ENCODE assay signal across 10 mouse cellular contexts in the genomic region with DNA sequence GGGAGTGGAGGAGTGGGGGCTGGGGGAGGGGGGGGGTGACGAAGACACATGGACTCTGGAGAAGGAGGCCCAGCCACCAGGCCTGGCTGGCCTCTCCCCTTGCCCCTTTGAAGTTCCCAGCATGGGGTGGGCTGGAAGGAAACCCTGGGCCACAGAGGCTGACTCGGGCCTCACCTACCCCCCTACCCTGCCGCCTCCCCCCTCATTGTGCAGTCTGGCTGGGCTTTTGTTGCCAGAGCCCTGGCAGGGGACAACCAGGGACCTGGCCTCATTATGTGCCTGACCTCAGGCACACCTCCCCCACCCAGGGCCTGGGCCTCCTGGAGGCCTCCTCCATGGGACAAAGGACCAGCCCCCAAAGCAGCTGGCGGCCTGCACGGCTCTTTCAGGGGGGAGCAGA.
DNase-seq lines count a peak whose midpoint lies in the region; ATAC-seq and TF ChIP-seq lines count a peak whose summit lies in the region.
"Had no signal": no experiment of that assay in that cellular context is flagged by ENCODE, and none has a peak within 500 bp of the region (broad histone marks: within the 10 kb centered on the region; RNA-seq: fewer than 3 reads in every experiment).

No protein-coding gene starts in this region.

- H3K9ac ChIP-seq in intestine, embryonic 15.5 days = no peak overlapping the region
- H3K9ac ChIP-seq in intestine, postnatal 0 days (ENCODE audit: low read depth, low read length) = no peak overlapping the region
- H3K9ac ChIP-seq in hindbrain, embryonic 14.5 days = peak overlapping the region; percentile 5; the same call in 1 of the 2 replicates
- peak overlapping the region; percentile 51 for H3K9ac ChIP-seq in neural tube, embryonic 11.5 days (ENCODE audit: low read length)

- peak overlapping the region; percentile 27; the same call in 1 of the 2 replicates for H3K27ac ChIP-seq in intestine, embryonic 15.5 days
- no peak overlapping the region for H3K27ac ChIP-seq in intestine, postnatal 0 days (ENCODE audit: low read depth, low read length)
- H3K27ac ChIP-seq in hindbrain, embryonic 14.5 days = peak overlapping the region; percentile 71
- peak overlapping the region; percentile 96 for H3K27ac ChIP-seq in neural tube, embryonic 11.5 days (ENCODE audit: low read depth, low read length)
- H3K27ac ChIP-seq: gastrocnemius, adult 2 months had no signal

- H3K9me3 ChIP-seq in intestine, embryonic 15.5 days = no peaks in the 10 kb centered on the region
- no peaks in the 10 kb centered on the region for H3K9me3 ChIP-seq in intestine, postnatal 0 days (ENCODE audit: control insufficient read depth)
- H3K9me3 ChIP-seq in hindbrain, embryonic 14.5 days (ENCODE audit: control insufficient read depth, low read length) = no peaks in the 10 kb centered on the region
- no peaks in the 10 kb centered on the region for H3K9me3 ChIP-seq in neural tube, embryonic 11.5 days (ENCODE audit: control insufficient read depth, low read length)

- TF ChIP-seq CTCF in intestine, postnatal 0 days (IDR thresholded peaks at IDR 0.05; ENCODE audit: low read depth) = no peak

- peaks cover 30% of the 10 kb centered on the region for H3K4me1 ChIP-seq in intestine, embryonic 15.5 days (replicated peaks)
- H3K4me1 ChIP-seq in intestine, postnatal 0 days (replicated peaks; ENCODE audit: control insufficient read depth, insufficient read depth, low read length) = no peaks in the 10 kb centered on the region
- H3K4me1 ChIP-seq in hindbrain, embryonic 14.5 days (replicated peaks; ENCODE audit: control insufficient read depth, insufficient read depth, low read length) = peaks cover 64% of the 10 kb centered on the region
- H3K4me1 ChIP-seq in neural tube, embryonic 11.5 days (ENCODE audit: control insufficient read depth, insufficient read depth, low read length) = peaks cover 60% of the 10 kb centered on the region

- DNase-seq in embryo, embryonic 11 days = peak; percentile 88
- DNase-seq in hindbrain, embryonic 14.5 days (ENCODE audit: low spot score) = no peak
- DNase-seq in neural tube, embryonic 11.5 days (ENCODE audit: low spot score) = peak; percentile 78
- no peak for DNase-seq in ovary, postnatal 10 days (ENCODE audit: low spot score)
- DNase-seq in thymus, postnatal 10 days (ENCODE audit: low spot score in 2 of 2) = no peak
- DNase-seq in layer of hippocampus, postnatal 36 days = no peak
- DNase-seq: gastrocnemius, adult 2 months; thymus, postnatal 36 days had no signal

- peak; percentile 25; the same call in 1 of the 2 replicates for ATAC-seq in intestine, embryonic 15.5 days
- ATAC-seq in intestine, postnatal 0 days = no peak
- peak; percentile 29; the same call in 1 of the 2 replicates for ATAC-seq in hindbrain, embryonic 14.5 days (ENCODE audit: low FRiP score)
- peak; percentile 49 for ATAC-seq in neural tube, embryonic 11.5 days (ENCODE audit: insufficient read depth, low FRiP score, low TSS enrichment)

- no peaks in the 10 kb centered on the region for H3K27me3 ChIP-seq in intestine, embryonic 15.5 days (replicated peaks)
- no peaks in the 10 kb centered on the region for H3K27me3 ChIP-seq in intestine, postnatal 0 days (replicated peaks; ENCODE audit: control insufficient read depth, insufficient read depth, low read length)
- no peaks in the 10 kb centered on the region for H3K27me3 ChIP-seq in hindbrain, embryonic 14.5 days (ENCODE audit: control insufficient read depth, insufficient read depth, low read length)
- no peaks in the 10 kb centered on the region for H3K27me3 ChIP-seq in neural tube, embryonic 11.5 days (ENCODE audit: control insufficient read depth, insufficient read depth, low read length)

- H3K4me2 ChIP-seq in intestine, embryonic 15.5 days (replicated peaks) = no peak overlapping the region
- no peak overlapping the region for H3K4me2 ChIP-seq in intestine, postnatal 0 days (replicated peaks; ENCODE audit: low read depth)
- H3K4me2 ChIP-seq in hindbrain, embryonic 14.5 days (replicated peaks) = no peak overlapping the region
- no peak overlapping the region for H3K4me2 ChIP-seq in neural tube, embryonic 11.5 days (ENCODE audit: low read depth)

- H3K36me3 ChIP-seq in intestine, embryonic 15.5 days = no peaks in the 10 kb centered on the region
- no peaks in the 10 kb centered on the region for H3K36me3 ChIP-seq in intestine, postnatal 0 days (ENCODE audit: control insufficient read depth, insufficient read depth)
- no peaks in the 10 kb centered on the region for H3K36me3 ChIP-seq in hindbrain, embryonic 14.5 days (replicated peaks; ENCODE audit: control insufficient read depth, insufficient read depth)
- H3K36me3 ChIP-seq in neural tube, embryonic 11.5 days (ENCODE audit: control insufficient read depth, insufficient read depth, low read length) = no peaks in the 10 kb centered on the region

- WGBS in intestine, embryonic 15.5 days = 29% methylated on average over 5 of the region's 5 CpGs
- WGBS in intestine, postnatal 0 days = 44% methylated on average over 5 of the region's 5 CpGs
- 2% methylated on average over 4 of the region's 5 CpGs for WGBS in hindbrain, embryonic 14.5 days
- 3% methylated on average over 5 of the region's 5 CpGs for WGBS in neural tube, embryonic 11.5 days

- H3K4me3 ChIP-seq in intestine, embryonic 15.5 days (replicated peaks) = no peak overlapping the region
- H3K4me3 ChIP-seq in intestine, postnatal 0 days (ENCODE audit: low read depth, low read length) = no peak overlapping the region
- no peak overlapping the region for H3K4me3 ChIP-seq in hindbrain, embryonic 14.5 days (replicated peaks; ENCODE audit: low read length)
- no peak overlapping the region for H3K4me3 ChIP-seq in neural tube, embryonic 11.5 days (ENCODE audit: low read depth, low read length)
- H3K4me3 ChIP-seq: gastrocnemius, adult 2 months had no signal

Comparison
In these comparisons a context has a peak if more than half of its experiments do, and no peak if none do; other contexts are left out.
1. H3K9ac ChIP-seq: peak in hindbrain, embryonic 14.5 days (single experiment) and neural tube, embryonic 11.5 days (single experiment); none in intestine, embryonic 15.5 days (single experiment) and intestine, postnatal 0 days (single experiment).
2. DNase-seq: peak in embryo, embryonic 11 days (single experiment) and neural tube, embryonic 11.5 days (single experiment); none in hindbrain, embryonic 14.5 days (single experiment), ovary, postnatal 10 days (single experiment), thymus, postnatal 10 days (0 of 2) and layer of hippocampus, postnatal 36 days (0 of 2).